Mouse (Mus musculus) heart, embryonic 14.5 days (tissue): Measurements from ENCODE around the gene Scap. TPM values are rescaled to one million over a fixed set of nuclear protein-coding genes. Genes with fewer than 3 reads are reported as not detected.

Experiments used
- polyA plus RNA-seq: library from polyadenylated mRNA; unstranded; fragments of >200 nt; fragmentation: Nextera tagmentation; extraction: Ambion mirVana; gene quantifications from 2 replicates; pipeline ENCODE4 v1.2.1, GENCODE M21; 2014

The Scap gene
- polyA plus RNA-seq, 1 experiment from 2014 or later, result 16.1 TPM

Other genes with a start within 250 kb of the Scap start
- gene Smarcc1, start 215.6 kb upstream of the Scap start, polyA plus RNA-seq, result 73.8 and 80.7 TPM in 2 replicates
- 89.5 and 94.5 TPM in 2 replicates for gene Dhx30, start 215.5 kb upstream of the Scap start, polyA plus RNA-seq
- 1.9 and 2.5 TPM in 2 replicates for gene Cspg5, start 89.5 kb upstream of the Scap start, polyA plus RNA-seq
- gene Elp6, start 28.1 kb upstream of the Scap start, polyA plus RNA-seq, result 14.0 and 14.8 TPM in 2 replicates
- gene Ptpn23, start 74.9 kb downstream of the Scap start, polyA plus RNA-seq, result 10.3 and 12.5 TPM in 2 replicates
- 1.1 and 4.2 TPM in 2 replicates for gene Ngp, start 86.5 kb downstream of the Scap start, polyA plus RNA-seq
- gene Klhl18, start 143.4 kb downstream of the Scap start, polyA plus RNA-seq, result 7.7 and 8.7 TPM in 2 replicates
- gene Kif9, start 143.7 kb downstream of the Scap start, polyA plus RNA-seq, result 0.47 and 0.65 TPM in 2 replicates
- gene Setd2, start 199.3 kb downstream of the Scap start, polyA plus RNA-seq, result 32.7 and 35.6 TPM in 2 replicates